Mouse (Mus musculus): ENCODE results near the gene Tia1. TPM values are rescaled to one million over a fixed set of nuclear protein-coding genes. Genes with fewer than 3 reads are reported as not detected.

Tia1 gene
- total RNA-seq (2023): 75.4 TPM

GRCm38 (mm10) chr6:86404100-86404861 lies at the start of gene Tia1:
Gene Tia1 (plus strand): TSS chr6:86404219.

DNA sequence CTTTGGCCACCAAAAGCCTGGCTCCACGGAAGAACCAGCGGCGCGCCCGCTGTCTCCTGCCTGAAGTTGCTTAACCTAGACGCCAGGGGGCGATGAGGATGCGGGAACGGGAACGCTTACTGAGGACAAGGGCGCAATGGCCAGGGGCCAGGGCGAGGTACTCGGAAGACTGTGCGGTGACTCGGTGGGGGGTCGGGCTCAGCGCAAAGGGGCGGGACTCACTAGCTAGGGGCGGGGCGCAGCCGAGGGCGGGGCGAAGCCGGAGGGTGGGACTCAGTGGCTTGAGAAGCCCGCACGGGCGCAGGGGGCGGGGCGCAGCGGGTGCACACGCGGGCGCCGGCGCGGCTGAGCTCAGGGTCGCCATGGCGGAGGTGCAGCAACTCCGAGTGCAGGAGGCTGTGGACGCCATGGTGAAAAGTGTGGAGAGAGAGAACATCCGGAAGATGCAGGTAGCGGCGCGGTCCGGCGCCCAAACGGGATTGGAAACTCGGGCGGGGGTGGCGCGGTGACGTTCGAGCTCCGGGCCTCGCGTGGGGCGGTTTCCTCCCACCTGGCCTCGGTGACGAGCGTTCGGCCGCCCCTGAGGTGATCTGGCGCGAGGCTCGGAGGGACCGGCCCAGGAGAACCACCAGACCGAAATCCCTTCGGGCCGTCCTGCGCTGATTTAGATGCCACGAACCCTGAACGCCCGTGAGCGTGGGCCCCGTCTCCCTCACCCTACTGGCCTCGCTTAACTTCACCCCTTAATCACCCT lies 38.5 kb upstream of the Tia1 start, which contains the start of gene Fam136a:
Gene Fam136a (plus strand): TSS at position 276 of the 754 bp plus-strand sequence.

GRCm38 (mm10) chr6:86370764-86371339 lies 33.2 kb upstream of the Tia1 start, which contains the start of gene Snrpg:
Gene Snrpg (plus strand): TSS chr6:86371304.

GRCm38 (mm10) chr6:86396581-86397256 lies 7.3 kb upstream of the Tia1 start, which contains the start of gene Pcyox1:
Gene Pcyox1 (minus strand): TSS chr6:86397154.

DNA sequence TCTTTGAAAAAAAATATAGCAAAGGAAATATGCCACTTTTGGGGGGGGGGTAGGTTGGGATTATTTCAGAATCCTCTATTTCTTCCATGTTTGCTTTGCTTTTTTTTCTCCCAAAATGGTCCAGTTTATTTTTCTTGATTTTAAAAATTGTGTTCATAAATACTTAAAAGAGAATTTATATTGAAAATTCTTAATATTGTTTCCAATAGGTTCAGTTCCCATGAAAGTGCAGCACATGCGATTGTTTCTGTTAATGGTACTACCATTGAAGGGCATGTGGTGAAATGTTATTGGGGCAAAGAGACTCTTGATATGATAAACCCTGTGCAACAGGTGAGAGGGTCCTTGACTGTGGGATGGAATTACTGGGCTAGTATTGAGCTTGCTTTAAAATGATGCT lies 22.3 kb downstream of the Tia1 start, which contains the start of gene Gm44790:
Gene Gm44790 (plus strand): TSS at position 301 of the 400 bp plus-strand sequence.

DNA sequence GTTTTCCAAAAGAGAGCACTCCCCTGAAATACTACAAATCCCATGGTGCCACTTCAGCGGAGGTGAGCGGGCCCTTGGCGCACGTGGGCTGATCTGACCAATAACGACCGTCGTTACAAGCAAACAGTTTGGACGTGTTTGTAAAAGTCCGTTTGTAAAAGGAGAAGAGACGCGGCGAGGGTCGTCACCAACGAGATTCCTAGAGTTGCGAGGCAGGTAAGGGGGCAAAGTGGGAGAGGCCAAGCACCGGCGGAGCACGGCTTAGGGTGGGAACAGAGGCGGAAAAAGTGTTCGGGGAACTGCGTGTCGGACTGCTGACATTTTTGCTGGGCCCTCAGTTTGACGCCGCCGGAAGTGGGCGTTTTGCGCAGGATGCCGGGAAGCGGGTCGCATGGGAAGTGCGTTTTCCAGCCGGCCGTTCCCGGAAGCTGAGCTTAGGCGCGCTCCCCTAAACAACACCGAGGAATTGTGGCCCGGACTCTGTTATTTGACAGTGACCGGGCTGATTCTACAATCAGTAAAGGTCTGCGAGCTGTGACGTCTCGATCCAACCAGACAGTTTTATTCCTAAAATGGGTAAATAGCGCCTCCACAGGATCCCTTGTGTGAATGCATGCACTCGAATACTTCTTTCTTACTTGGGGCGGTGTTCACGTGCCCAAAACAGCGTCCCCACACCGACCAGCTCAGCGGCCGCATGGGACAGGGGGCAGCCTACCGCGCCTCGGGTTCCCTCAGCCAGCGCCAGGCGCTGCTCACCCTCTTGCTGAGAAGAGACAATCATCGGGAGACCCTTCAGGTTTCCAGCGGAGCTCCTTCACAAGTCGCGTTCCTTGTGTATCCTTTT lies 34.5 kb downstream of the Tia1 start, which contains the start of gene C87436:
Gene C87436 (plus strand): TSS at position 103 of the 847 bp plus-strand sequence.

Other genes starting within 250 kb of the Tia1 start
- not detected for gene Tgfa, start 209.0 kb upstream of the Tia1 start, total RNA-seq (2023)
- gene Fam136a, start 38.6 kb upstream of the Tia1 start, total RNA-seq (2023): 14.9 TPM
- 279 TPM for gene Snrpg, start 32.9 kb upstream of the Tia1 start, total RNA-seq (2023)
- gene Pcyox1, start 7.1 kb upstream of the Tia1 start, total RNA-seq (2023): 9.4 TPM
- gene Gm44790, start 22.4 kb downstream of the Tia1 start, total RNA-seq (2023): not detected
- gene C87436, start 34.2 kb downstream of the Tia1 start, total RNA-seq (2023): 48.5 TPM
- 198 TPM for gene Pcbp1, start 122.1 kb downstream of the Tia1 start, total RNA-seq (2023)
- gene Asprv1, start 223.9 kb downstream of the Tia1 start, total RNA-seq (2023): not detected

Data from CD8-positive naive resting alpha-beta T cell, adult 57 days (primary cell).